ENCODE assay signal across 8 mouse cellular contexts in the genomic region with DNA sequence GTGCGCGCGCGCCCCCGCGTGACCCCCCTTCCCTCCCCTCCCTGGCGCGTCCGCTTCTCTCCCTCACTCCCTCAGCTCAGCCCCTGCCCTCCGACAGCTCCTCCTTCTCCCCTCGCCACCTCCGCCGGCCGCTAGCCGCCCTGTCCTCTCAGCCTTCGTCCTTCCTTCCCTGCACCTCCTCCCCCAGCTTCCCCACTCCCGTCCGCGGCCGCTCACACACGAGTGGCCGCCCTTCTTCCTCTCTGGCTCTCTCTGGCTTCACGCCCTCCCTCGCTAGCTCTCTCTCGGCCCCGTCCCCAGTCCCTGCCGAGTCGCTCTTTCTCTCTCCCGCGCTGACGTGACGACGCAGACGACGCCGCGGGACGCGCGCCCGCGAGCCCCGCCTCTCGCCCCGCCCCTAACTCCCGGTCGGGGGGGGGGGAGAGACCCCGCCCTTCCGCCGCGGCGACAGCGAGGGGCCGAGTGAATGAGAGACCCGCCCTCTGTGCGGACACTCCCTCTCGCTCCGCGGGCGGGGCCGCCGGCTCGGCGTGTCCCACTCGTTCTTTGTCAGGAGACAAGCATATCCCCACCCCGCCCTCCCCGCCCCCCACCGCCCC. TPM values are rescaled to one million over a fixed set of nuclear protein-coding genes. Genes with fewer than 3 reads are reported as not detected.
DNase-seq lines count a peak whose midpoint lies in the region; ATAC-seq and TF ChIP-seq lines count a peak whose summit lies in the region.
"Not testable (repeated sequence)": the region's sequence is repeated elsewhere in the genome, so short reads cannot be mapped to it uniquely, and the experiment has no call there.

A gene (minus strand): TSS at position 345 of the 599 bp plus-strand sequence.

- not testable (repeated sequence) for H3K9me3 ChIP-seq in E14TG2a.4 (ENCODE audit: low read length); forebrain, embryonic 13.5 days (replicated peaks); liver, postnatal 0 days (ENCODE audit: low read length); neural tube, embryonic 14.5 days (ENCODE audit: control insufficient read depth, low read length)

- H3K4me2 ChIP-seq in forebrain, embryonic 13.5 days: peak within 1 kb of the TSS; percentile 70
- H3K4me2 ChIP-seq in liver, postnatal 0 days (ENCODE audit: low read depth, low read length): peak within 1 kb of the TSS; percentile 97
- H3K4me2 ChIP-seq in neural tube, embryonic 14.5 days (ENCODE audit: low read depth, low read length): peak within 1 kb of the TSS; percentile 83

- TF ChIP-seq EP300 in liver, postnatal 0 days (IDR thresholded peaks at IDR 0.05; ENCODE audit: low read depth): not testable (repeated sequence)

- ATAC-seq in forebrain, embryonic 13.5 days: peak; percentile 93
- ATAC-seq in liver, postnatal 0 days: peak; percentile 86
- ATAC-seq in neural tube, embryonic 14.5 days (ENCODE audit: low read depth): peak; percentile 93

- peak within 1 kb of the TSS; percentile 92 for H3K4me3 ChIP-seq in E14TG2a.4 (replicated peaks; ENCODE audit: low read length)
- H3K4me3 ChIP-seq in forebrain, embryonic 13.5 days: peak within 1 kb of the TSS; percentile 99
- H3K4me3 ChIP-seq in liver, postnatal 0 days (ENCODE audit: low read depth, low read length): peak within 1 kb of the TSS; percentile 100
- H3K4me3 ChIP-seq in neural tube, embryonic 14.5 days (ENCODE audit: low read depth, low read length): peak within 1 kb of the TSS; percentile 97

- H3K27me3 ChIP-seq in E14TG2a.4 (ENCODE audit: insufficient read depth, low read length); forebrain, embryonic 13.5 days; liver, postnatal 0 days (ENCODE audit: insufficient read depth, low read length); neural tube, embryonic 14.5 days (ENCODE audit: control insufficient read depth, insufficient read depth, low read length): not testable (repeated sequence)

- H3K4me1 ChIP-seq in E14TG2a.4 (replicated peaks; ENCODE audit: low read depth, low read length): peaks cover 59% of the 10 kb centered on the region
- peaks cover 31% of the 10 kb centered on the region for H3K4me1 ChIP-seq in forebrain, embryonic 13.5 days
- H3K4me1 ChIP-seq in liver, postnatal 0 days (ENCODE audit: insufficient read depth): not testable (repeated sequence)
- peaks cover 13% of the 10 kb centered on the region for H3K4me1 ChIP-seq in neural tube, embryonic 14.5 days (ENCODE audit: control insufficient read depth, insufficient read depth, low read length)

- intact Hi-C loops in heart, postnatal 10 days (cut with DNase I): loop anchor here (1.0 kb wide), 1 partner anchor 40 kb away; no protein-coding TSS in a partner anchor

- H3K9ac ChIP-seq in forebrain, embryonic 13.5 days: peak within 1 kb of the TSS; percentile 99
- H3K9ac ChIP-seq in liver, postnatal 0 days (replicated peaks): peak within 1 kb of the TSS; percentile 97
- H3K9ac ChIP-seq in neural tube, embryonic 14.5 days (replicated peaks; ENCODE audit: low read depth, low read length): peak within 1 kb of the TSS; percentile 94

- under 1% methylated on average over 42 of the region's 68 CpGs for whole genome bisulfite sequencing in forebrain, embryonic 13.5 days
- 1% methylated on average over 56 of the region's 68 CpGs for whole genome bisulfite sequencing in large intestine, adult 2 months
- under 1% methylated on average over 31 of the region's 68 CpGs for WGBS in liver, postnatal 0 days (ENCODE audit: insufficient replicate concordance)
- WGBS in neural tube, embryonic 14.5 days: under 1% methylated on average over 20 of the region's 68 CpGs

- not testable (repeated sequence) for TF ChIP-seq CTCF in E14TG2a.4 (conservative IDR thresholded peaks at IDR 0.05; ENCODE audit: low read length); liver, postnatal 0 days (IDR thresholded peaks at IDR 0.05; ENCODE audit: low read depth)

- peak within 1 kb of the TSS; percentile 100 for H3K27ac ChIP-seq in forebrain, embryonic 13.5 days
- peak within 1 kb of the TSS; percentile 98 for H3K27ac ChIP-seq in liver, postnatal 0 days (ENCODE audit: low read depth)
- H3K27ac ChIP-seq in neural tube, embryonic 14.5 days (ENCODE audit: low read depth, low read length): peak within 1 kb of the TSS; percentile 100

- peaks cover 32% of the 10 kb centered on the region for H3K36me3 ChIP-seq in E14TG2a.4 (ENCODE audit: insufficient read depth, low read length)
- not testable (repeated sequence) for H3K36me3 ChIP-seq in forebrain, embryonic 13.5 days (ENCODE audit: poor library complexity, severe bottlenecking); liver, postnatal 0 days (replicated peaks; ENCODE audit: insufficient read depth, low read length); neural tube, embryonic 14.5 days (ENCODE audit: control insufficient read depth, insufficient read depth, low read length)

- DNase-seq in c-Kit-positive CD71-positive TER-119-positive erythroid progenitor cells, embryonic 14.5 days (ENCODE audit: low spot score): peak; percentile 89
- peak; percentile 95 to 96 for DNase-seq in heart, postnatal 10 days
- DNase-seq in large intestine, adult 2 months (ENCODE audit: low read depth, low spot score): peak; percentile 65
- peak; percentile 98 for DNase-seq in liver, postnatal 0 days
- peak; percentile 97 for DNase-seq in testis, postnatal 10 days (ENCODE audit: low spot score)

RNA-seq across cellular contexts. Expression of the gene that starts here (rescaled TPM):
- polyA plus RNA-seq in forebrain, embryonic 13.5 days (2015; fragmentation: Nextera tagmentation; extraction: Ambion mirVana): 128 and 131 TPM in 2 replicates
- 10 to 100 TPM; 79.1 to 80.1 TPM for total RNA-seq in heart, postnatal 10 days (2021)
- polyA plus RNA-seq in large intestine, adult 2 months (2012; rRNA removed): 3.7 and 4.1 TPM in 2 replicates
- 25.6 and 27.3 TPM in 2 replicates for polyA plus RNA-seq in liver, postnatal 0 days (2015; fragmentation: Nextera tagmentation; extraction: Ambion mirVana)
- polyA plus RNA-seq in neural tube, embryonic 14.5 days (2014; fragmentation: Nextera tagmentation; extraction: Ambion mirVana): 86.6 and 87.8 TPM in 2 replicates

Comparison
In these comparisons a context has a peak if more than half of its experiments do, and no peak if none do; other contexts are left out.
1. Peak in every context shown above with its lines: DNase-seq, ATAC-seq, H3K4me3 ChIP-seq and H3K27ac ChIP-seq.